Mouse (Mus musculus) spleen, adult 2 months (tissue): ENCODE results near the gene Sema6b.

Source experiments
- CTCF ChIP-seq: fragments of 200-500 bp; IDR thresholded peaks from 2 replicates; pipeline ENCODE4 v1.5.1; 2011; ENCODE audit warnings: mild to moderate bottlenecking, inconsistent platforms; ENCODE audit not compliant: insufficient read depth, insufficient read length, insufficient replicate concordance; ENCODE audit errors: extremely low read depth
- POLR2A ChIP-seq: fragments of 200-500 bp; IDR thresholded peaks from 2 replicates; pipeline ENCODE4 v1.6.1; 2011; ENCODE audit warnings: low read depth, low read length, inconsistent platforms

- TF ChIP-seq POLR2A = no peak
- no peak for TF ChIP-seq CTCF
These were observed 62.6 kb downstream of the Sema6b start for GRCm38 (mm10) chr17:56077523-56077922.
